Mouse (Mus musculus) 3134 (cell line): ENCODE results near the gene Spsb4.

ENCODE experiments used
- DNase-seq: peaks from one replicate; pipeline ENCODE4 v3.0.0-alpha.2; 2011; ENCODE audit warnings: low spot score; ENCODE audit not compliant: insufficient read length; ENCODE audit errors: extremely low read depth

Gene Spsb4

DNA sequence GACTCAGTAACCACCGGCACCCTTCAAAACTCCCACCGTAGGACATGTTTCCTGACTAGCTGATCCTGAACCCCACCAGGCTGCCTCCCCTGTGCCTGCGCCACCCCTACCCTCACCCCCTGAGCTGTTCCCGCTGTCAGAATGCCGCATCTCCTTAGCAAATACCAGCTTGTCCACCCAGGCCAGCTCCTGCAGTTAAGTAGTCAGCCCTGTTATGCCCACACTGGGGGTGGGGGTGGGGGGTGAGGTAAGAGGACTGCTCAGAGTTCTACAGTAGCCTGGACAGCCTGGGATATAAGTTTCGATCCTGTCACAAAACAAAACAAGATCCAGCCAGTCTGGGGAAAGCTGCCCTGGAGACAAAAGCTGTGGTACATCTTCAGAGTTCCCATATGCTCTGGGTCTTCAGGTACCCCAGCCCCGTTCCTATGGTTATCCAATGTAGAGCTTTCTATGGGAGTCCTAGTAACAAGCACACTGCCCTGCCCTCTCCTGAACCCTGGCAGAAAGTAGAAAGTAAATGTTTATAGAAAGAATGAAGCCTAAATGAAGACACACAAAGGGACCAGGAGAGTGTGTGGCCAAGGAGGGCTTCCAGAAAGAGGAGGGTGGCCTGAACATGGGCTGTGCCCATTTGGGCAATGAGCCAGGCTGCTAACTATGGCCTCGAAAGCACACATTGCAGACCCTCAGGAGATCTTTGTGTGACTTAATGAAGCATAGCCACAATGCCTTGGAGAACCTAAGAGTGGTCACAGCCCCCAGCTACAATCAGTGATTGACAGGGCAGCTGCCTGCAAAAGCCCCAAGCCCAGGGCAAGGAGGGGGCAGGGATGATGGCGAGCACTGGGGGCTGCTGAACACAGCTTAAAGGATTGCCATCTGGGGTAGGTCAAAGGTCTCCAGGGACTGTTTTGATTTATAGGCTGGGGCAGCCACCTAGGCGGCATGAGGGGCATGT is 38.3 kb downstream of the Spsb4 start:
- no peak for DNase-seq

DNA sequence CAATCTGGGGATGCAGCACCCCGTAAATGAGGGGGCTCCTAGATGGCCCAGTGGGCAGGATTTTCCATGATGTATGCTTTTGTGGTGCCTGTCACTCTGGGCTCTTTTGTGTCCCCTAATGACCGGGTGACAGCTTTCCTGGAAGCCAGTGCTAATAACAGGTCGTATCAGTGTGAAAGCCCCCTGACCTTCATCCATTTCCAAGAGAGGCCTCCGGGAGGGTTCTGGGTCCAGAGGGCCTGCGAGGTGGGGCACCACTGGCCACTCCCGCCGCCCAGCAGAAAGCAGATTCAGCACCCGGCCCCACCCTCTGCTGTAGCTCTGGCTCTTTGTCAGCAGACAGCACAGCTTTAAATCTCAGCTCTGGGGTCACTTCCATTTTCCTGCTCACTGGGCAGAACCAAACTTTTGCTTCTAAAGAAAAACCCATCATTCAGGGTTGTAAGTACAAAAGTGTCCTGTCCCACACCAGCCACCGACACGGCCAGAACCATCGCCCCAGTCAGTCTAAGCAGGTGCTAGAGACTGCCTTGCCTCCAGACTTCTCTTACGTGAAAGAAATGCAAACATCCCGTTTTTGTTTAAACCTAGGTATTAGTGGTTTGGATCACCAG is 39.1 kb downstream of the Spsb4 start:
- DNase-seq = no peak

DNA sequence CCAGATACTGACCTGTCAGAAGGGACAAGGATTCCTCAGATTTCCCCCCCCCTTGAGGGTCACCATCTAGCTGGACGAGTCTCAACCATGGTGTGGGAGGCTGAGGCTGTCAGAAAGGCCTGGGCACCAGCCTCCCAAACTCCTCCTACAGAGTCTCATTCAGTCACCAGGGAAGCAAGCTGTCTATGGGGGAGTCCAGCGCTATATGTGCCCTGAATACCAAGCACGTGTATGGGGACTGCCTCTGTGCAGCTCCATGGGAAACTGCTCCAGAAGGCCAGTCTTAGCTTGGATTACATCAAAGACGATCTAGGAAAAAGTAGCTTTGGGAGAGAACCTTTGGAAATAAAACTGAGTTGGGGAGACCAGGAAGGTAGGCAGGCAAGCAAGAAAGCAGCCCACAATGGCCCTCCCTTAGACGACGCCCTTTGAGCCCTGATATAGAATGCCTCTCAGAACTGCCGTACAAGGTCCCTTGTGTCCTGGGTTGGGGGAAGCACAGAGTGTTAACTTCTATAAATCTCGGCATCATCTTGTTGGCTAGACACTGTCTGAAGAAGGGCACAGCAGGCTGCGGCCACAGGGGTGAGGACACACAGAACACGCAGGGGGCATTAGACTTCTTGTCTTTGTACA is 40.4 kb downstream of the Spsb4 start:
- no peak for DNase-seq

DNA sequence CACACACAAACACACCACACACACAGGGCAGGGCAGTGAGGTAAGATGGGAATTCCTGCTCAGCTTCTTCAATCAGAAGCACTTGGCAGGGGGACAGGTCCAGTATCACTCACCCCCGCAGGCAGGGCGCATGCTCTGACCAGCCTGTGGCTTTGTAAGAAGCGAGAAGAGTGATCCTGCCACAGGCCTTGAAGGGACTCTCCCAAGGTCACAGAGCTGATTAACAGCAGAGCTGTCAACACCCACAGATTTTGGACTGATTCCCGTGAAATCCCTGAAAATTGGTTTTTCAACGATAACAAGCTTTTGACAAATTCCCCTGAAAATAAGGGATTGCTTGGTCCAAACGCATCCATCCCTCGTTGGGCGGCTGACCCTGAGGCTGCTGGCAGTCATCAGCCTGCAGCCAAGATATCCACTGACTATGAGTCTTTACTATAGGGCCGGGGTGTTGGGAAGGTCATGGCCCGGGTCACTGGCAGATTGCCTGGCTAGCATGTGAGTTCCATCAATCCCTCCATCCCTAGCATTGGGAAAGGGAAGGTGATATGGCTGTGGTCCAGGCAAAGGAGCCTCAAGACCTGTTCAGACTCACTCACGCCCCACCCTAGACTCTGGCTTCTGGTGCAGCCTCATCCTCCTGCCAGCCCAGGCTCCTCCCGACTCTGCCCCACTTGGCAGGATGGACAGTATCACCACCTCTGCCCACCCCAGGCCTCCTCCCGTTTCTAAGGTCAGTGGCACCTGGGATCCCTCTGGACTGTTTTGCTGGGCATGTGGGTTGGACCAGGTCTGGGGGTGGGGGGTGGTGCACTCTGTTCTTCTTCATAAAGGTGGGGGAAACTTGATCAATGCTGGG is 41.1 kb downstream of the Spsb4 start:
- no peak for DNase-seq

DNA sequence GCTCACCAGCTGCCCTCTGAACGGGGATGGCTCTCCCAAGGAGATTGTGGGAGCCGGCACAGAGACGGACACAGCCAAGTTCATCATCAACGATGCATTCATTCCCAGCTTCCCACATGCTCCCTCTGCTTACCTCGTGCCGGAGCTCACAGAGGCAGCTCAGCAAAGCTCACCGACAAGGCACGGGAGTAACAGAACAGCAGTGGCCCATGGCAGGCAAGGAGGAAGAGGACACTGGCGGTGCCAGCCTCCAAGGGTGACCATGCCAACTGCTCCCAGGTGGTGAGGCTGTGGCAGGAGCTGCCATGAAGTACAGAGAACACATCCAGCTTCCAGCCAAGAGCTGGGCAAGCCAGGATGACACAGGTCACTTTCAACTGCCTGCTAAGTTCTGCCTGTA is 45.6 kb downstream of the Spsb4 start:
- DNase-seq = no peak

DNA sequence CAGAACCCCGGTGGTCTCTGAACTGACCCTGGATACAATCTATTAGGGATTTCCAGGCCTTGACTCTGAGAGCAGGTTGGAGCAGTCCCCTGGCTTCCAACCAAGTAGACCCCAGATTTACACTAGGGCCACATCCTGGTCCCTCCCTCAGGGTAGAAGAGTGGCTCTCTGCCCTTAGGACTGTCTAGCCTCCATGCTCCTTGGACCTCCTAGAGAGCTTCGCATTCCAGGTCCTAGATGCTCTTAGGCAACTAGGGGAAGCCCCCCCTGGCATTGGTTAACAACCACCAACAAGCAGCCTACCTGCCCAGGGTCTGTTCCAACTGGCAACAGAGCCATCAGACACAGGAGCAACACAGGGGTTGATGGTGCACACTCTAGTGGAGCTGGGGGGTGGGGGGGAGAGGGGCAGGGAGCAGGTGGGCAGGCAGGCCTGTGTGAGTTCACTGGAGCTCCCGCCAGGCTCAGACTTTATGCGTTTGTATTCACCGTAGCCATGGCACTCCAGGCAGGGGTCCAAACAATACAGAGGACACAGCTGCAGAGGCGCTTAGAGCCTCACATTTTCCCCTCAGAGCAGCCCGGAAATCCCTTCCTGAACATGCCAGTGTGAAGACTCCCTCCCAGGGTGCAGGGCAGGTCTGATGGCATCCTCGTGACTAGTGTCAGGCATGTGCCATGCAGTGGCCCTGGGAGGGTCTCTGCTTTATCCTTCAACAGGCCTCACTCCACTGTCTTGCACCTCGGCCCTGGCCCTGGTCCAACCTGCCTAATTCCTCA is 46.8 kb downstream of the Spsb4 start:
- no peak for DNase-seq

DNA sequence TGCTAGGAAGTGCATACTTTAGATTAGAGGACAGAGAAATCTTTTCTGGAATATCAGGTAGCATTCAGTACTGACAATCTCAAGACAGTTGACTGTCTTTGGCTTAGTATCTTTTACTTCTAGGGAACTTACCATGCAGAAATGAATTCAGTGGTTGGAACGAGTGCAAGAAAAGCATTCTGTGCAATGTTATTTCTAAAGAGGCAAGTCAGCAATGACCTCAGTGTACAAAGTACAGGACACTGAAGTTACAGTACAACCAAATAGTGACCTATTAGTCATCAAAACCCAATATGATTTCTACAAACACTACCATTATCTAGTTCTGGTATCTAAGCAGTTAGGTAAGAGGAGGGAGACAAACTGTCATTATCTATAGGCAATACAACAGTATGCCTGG is 51.1 kb downstream of the Spsb4 start:
- no peak for DNase-seq

DNA sequence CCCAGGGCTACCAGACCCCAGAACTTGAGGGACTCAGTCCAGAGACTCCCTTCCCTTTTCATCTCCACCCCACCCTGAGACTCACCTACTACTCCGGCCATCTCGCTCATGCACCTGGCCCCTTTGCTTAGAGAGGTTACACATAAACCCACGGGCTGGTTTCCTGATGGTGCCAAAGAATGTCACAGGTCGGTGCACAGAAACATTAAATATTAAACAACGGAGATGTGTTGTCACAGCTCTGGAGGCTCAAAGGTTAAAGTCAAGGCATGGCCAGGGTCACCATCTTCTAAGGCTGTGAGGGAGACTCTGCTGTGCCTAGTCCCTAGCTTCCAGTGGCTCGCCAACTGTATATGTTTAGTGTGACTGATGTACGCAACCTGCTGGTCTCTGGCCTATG is 52.2 kb downstream of the Spsb4 start:
- no peak for DNase-seq

DNA sequence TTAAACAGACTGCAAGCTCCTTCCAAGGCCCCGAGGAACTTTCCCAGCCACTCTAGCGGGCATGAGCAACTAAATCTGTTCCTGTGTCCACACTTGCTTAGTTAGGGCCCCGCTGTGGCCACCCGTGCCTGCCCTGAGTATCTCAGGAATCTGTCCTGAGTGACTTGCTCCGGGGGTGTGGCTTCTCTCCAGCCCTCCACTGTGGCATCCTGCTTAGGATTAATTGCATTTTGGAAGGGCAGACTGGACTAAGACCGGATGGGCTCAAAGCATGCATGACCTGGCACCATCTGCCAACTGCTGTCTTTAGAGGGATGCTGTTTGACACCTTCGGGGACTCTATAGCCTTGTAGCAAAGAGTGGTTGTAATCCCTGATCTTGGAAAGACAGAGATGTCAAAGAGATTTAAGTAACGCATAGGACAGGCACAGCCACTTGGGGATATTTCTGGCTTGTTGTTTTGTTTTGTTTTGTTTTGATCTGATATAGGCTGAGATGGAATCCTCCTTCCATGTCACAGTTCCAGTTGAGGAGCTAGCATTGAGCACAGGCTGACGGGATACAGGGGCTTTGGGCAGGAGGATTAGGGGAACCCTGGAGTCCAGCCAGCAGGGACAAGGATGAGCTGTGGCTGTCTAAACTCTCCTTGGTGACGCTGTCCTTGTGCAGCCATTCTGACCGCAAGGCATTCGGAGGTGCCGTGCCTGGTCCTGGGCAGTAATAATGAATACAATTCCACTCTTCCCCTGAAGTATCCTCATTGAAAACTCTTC is 55.0 kb downstream of the Spsb4 start:
- no peak for DNase-seq

DNA sequence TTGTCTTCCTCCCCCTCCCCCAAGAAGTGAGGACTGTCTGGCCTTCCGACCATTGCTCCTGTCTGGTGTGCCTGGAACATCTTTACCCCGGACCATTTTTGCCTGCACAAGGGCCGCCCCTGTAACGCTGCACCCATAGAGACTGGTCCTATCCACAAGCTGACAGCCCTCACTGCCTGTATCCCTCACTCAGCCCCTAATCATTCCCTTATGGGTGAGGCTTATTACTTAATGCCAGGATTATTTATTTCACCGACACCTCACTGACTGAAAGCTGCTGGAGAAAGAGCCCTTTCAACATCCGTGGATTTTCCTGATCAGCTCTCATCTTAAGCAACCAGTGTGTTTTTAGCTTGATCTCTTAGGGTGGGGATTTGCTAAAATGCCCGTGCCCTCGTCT is 55.9 kb downstream of the Spsb4 start:
- no peak for DNase-seq

DNA sequence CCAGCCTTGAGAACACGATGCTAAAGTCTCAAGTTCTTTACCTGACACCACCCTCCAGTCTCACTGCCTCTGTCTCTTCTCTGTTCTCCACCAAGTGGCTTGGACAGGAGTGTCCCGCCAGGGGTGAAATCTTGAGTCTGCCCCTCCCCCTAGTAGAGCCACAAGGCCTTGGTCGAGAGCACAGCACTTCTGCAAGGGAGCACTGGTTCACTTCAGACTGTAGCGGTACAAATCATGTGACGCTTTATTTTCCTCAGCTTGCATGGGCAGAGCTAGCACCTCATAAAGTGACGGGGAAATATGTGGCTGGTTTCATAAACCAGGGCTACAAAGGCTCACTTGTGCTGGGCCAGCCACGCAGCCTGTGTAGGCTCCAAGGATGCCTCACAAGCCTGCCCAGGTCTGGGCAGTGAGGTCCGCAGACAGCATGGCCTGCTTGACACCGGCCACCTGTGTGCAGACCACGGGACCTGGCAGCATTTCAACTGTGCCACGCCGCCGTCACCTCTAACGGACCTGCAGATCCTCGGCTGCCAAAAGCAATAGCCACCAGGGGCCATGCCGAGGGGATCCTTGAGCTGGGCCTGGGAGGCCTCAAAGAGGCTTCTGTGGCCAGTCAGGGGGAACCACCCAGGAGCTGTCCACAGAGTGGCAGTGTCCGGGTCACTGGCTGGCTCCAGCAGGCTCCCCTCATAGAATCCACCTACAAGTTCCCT is 56.5 kb downstream of the Spsb4 start:
- DNase-seq = no peak

DNA sequence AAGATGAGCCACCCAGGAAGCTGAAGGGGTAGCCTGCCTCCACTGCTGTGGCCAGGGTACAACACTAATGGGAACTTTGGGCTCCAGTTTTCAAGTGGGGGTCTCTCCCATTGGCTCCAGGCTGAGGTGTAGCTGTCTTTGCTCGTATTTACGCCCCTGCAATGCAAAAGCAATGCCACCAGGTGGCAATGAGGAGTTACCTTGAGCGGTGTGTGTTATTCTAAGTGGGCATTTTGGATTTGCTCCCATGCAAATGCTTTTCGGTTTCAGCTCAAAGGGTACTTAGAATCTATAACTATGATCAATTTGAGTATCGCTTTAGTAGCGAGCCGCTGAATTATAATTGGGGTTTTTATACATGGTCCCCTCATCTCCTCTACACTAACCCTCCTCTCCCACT is 57.6 kb downstream of the Spsb4 start:
- no peak for DNase-seq

DNA sequence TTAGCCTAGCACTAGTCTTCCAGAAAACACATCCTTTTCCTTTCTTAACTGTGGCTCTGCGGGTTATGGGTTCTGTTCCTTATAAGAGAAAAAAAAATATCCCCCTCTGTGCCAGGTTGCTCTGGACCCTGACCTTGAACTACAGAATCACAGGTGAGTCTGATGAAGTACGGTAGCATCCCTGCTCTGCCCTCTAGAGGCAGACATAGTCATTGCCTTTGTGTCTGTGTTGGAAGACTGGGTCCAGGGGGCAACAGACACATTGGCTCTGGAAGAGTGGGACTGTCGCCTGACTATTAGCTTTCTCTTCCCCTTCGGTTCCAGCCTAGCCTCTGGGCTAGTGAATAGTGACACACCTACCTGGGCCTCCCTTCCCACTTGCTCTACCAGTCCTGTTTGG is 58.4 kb downstream of the Spsb4 start:
- DNase-seq = no peak

DNA sequence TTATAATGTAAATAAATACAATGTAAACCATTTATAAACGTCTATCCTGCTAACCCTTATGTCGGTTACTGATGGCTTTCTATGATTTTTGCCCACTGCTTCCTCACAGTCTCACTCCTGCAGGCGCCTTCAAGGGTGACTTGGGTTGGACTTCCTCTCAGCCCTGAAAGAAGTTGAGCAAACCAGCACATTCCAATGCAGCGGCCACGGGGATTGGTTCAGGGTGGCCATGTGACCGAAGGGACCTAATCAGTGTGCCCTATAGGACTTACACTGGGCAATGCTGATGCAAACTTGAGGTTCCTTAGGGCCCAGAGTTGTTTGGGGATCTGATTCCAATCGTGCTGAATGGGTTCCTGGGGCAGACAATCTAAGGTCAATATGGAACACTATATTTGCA is 59.2 kb downstream of the Spsb4 start:
- no peak for DNase-seq

DNA sequence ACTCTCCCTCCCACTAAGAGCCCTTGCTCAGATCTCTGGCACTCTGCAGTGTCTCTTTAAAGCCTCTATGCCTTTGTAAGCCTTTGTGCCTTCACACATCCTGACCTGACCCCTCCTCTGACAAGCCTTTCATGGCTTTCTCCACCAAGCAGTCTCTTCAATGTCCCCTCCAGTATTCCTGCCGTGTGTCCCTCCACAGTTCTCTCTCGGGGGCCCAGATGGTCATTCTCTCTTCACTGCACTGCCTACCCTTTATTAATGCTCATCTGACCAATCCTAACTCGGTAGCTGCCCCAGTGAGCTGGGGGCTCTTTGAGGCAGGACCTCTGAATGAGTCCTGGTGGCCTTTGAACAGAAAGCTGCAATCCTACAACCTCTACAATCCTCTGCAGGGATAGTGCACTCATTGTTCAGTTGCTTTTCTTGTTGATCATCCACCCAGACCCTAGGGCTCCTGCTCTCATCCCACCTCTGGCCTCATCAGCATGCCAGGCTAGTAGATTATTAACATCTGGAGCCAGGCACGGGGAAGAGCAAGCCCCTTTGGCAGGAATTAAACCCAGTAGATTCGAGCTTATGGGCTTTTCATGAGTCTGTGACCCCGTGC is 60.5 kb downstream of the Spsb4 start:
- no peak for DNase-seq

DNA sequence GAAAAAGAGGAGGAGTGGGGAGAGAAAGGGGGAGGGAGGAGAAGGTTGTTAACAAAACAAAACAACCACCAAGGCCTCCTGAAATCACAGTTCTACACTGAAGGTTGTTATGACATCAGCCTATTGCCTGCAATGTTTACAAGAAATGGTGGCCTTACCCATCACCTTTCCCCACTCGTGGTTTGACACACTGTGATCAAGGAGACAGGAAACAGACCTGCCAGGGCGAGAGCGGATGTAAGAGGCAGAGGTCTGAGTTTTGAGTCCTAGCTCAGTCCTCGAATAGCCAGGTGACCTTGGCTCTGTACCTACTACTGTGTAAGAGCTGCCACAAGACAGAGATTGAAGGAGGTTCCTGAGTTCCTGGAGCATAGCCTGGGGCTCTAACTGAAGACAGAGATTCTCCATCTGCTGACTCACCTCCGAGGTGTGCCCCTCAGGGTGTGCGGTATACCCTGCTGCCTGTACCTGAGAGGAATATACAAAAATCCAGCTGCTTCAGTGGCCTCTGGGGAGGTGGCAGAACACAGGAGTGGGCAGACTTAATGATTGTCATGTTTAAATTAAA is 61.3 kb downstream of the Spsb4 start:
- DNase-seq = no peak

DNA sequence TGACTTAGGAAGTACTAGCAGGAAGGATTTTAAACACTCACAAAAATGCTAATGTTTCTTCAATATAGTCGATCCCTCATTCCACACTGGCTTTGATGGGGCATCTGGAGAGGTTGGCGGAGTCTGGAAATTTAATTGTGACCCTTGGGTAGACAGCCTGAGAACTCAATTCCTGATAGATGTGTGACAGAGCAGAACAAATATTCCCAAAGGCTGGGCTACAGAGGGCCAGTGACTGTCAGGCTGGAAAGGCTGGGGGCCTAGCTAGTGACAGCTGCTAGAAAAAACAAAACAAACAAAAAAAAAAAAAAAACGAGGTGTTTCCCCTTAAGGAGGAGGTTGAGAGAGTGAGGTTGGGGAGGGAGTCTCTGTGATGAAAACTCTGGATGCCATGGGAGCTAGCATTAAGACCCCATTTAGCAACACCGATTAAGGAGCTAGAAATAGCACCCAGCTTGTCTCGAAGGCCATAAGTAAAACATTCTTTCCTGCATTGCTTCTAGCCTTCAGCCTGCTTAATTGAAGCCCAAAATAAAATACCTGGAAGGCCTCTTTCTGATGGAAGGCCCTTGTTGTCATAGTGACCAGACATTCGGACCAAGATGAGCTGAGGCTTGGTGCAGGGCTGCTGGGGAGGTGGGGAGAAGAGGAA is 61.9 kb downstream of the Spsb4 start:
- no peak for DNase-seq
